Mouse (Mus musculus): ENCODE measurements at regions not wholly inside any gene's neighbourhood (a gene's known extent, or its start where the extent isn't known, plus 50 kb on each side); places are given as distances from the start of the nearest gene placed in this dataset.
A peak's percentile ranks its signal among the peaks of the same experiment; 100 is the strongest.

DNA sequence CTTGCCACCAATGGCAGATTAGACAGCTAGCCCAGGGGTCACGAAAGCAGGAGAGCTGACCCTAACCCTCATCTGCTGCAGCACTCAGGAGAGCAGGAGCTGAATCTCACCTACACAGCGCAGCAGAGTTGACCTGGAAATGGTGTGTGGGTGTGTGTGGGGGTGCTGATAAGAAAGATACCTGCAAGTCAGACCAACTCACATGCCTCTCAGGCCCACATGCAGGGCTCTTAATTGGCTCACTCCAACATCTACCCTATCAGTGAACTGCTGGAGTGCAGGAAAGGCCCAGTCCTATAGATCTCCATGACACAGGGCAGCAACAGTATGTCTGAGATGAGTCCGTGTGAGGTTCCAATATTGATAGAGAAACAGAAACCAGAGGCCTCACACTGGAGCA lies 355.7 kb downstream of the Ccser2 start:
- WGBS, result 96% methylated on average over 3 of the region's 3 CpGs
- Histone ChIP-seq H3K9ac (replicated peaks; ENCODE audit: low read depth, low read length) (no peak overlapping the region), H3K27me3 (ENCODE audit: control insufficient read depth, insufficient read depth, low read length) (no peaks in the 10 kb centered on the region), H3K9me3 (ENCODE audit: control insufficient read depth, low read length) (no peaks in the 10 kb centered on the region), H3K27ac (ENCODE audit: low read depth, low read length) (no peak overlapping the region), H3K4me1 (ENCODE audit: control insufficient read depth, insufficient read depth, low read length) (no peaks in the 10 kb centered on the region), H3K36me3 (ENCODE audit: control insufficient read depth, insufficient read depth, low read length) (no peaks in the 10 kb centered on the region), H3K4me3 (ENCODE audit: low read depth, low read length) (no peak overlapping the region), H3K4me2 (ENCODE audit: low read depth, low read length) (no peak overlapping the region)
- no peak for ATAC-seq (ENCODE audit: low read depth)

DNA sequence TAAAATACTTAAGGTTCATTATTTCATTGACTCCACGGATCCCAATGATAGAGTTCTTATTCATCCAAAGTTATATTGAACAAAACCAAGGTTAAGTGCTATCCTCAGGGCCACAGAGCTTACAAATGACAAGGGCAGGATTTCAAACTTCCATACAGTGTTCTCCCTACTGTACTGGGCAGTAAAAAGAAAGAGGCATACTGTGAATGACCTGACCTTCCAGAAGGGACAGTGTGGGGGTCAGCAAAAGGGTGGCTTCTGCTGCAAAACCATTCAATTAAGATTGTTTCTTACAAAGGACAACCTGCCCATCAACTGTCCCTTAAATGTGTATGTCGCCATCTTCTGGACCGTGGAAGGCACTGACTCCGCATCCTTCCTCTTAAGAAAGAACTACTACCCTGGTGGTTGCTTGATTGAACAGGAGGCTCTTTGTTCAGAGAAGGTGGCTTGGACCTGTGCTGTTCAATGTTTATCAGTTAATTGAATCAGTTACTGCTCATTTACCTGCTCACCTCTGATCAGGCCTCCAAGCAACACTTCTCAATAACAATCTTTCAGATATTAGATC lies 384.4 kb downstream of the Ccser2 start:
- WGBS, result 53% methylated on average over 4 of the region's 4 CpGs

GRCm38 (mm10) chr14:36583338-36584064 lies 385.1 kb downstream of the Ccser2 start:
- no peak overlapping the region for H3K9ac ChIP-seq (replicated peaks; ENCODE audit: low read depth, low read length)
- no peak for ATAC-seq (ENCODE audit: low read depth)
- H3K27me3 ChIP-seq (ENCODE audit: control insufficient read depth, insufficient read depth, low read length), result no peaks in the 10 kb centered on the region
- H3K4me3 ChIP-seq (ENCODE audit: low read depth, low read length), result no peak overlapping the region
- no peaks in the 10 kb centered on the region for H3K4me1 ChIP-seq (ENCODE audit: control insufficient read depth, insufficient read depth, low read length)
- H3K27ac ChIP-seq (ENCODE audit: low read depth, low read length), result no peak overlapping the region
- H3K36me3 ChIP-seq (ENCODE audit: control insufficient read depth, insufficient read depth, low read length), result no peaks in the 10 kb centered on the region
- no peaks in the 10 kb centered on the region for H3K9me3 ChIP-seq (ENCODE audit: control insufficient read depth, low read length)
- no peak overlapping the region for H3K4me2 ChIP-seq (ENCODE audit: low read depth, low read length)
- 66% methylated on average over 3 of the region's 3 CpGs for WGBS

More for the DNA sequence above, 384.4 kb downstream of the Ccser2 start:
- H3K36me3 ChIP-seq (ENCODE audit: control insufficient read depth, insufficient read depth, low read length), result no peaks in the 10 kb centered on the region
- H3K4me1 ChIP-seq (ENCODE audit: control insufficient read depth, insufficient read depth, low read length), result no peaks in the 10 kb centered on the region
- H3K27ac ChIP-seq (ENCODE audit: low read depth, low read length), result no peak overlapping the region
- no peaks in the 10 kb centered on the region for H3K27me3 ChIP-seq (ENCODE audit: control insufficient read depth, insufficient read depth, low read length)
- H3K4me2 ChIP-seq (ENCODE audit: low read depth, low read length), result no peak overlapping the region
- ATAC-seq (ENCODE audit: low read depth), result peak; percentile 28; the same call in 1 of the 2 replicates
- no peak overlapping the region for H3K9ac ChIP-seq (replicated peaks; ENCODE audit: low read depth, low read length)
- H3K9me3 ChIP-seq (ENCODE audit: control insufficient read depth, low read length), result no peaks in the 10 kb centered on the region
- H3K4me3 ChIP-seq (ENCODE audit: low read depth, low read length), result no peak overlapping the region

DNA sequence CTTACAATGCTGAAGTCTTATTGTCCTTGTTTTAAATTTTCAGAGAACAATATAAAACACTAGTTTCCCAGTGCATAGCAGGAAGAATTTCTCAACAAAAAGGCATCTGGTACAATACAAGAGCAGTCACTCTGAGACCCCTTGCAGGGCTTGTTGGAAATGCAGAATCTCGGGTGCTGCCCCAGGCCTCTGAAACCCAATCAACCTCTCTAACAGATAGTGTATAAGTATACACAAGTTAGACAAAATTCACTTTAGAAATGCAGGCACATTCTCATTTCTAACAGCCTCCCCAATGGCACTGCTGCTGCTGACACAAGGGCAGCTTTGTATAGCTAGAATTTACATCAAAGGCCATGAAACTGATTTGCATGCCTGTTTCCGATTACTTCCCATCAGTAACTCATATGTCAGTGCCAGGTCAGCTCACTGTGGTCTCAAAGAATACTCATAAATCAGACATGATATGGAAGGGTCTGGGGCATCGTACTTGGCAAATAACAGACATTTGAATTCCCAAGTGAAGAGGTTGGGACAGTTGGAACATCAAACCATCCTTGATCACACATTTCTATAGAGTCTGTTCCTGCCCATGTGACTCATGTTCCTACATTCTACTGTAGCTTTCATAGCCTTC lies 405.2 kb downstream of the Ccser2 start:
- H3K9ac ChIP-seq (replicated peaks; ENCODE audit: low read depth, low read length), result no peak overlapping the region
- no peaks in the 10 kb centered on the region for H3K9me3 ChIP-seq (ENCODE audit: control insufficient read depth, low read length)
- no peaks in the 10 kb centered on the region for H3K27me3 ChIP-seq (ENCODE audit: control insufficient read depth, insufficient read depth, low read length)
- no peaks in the 10 kb centered on the region for H3K4me1 ChIP-seq (ENCODE audit: control insufficient read depth, insufficient read depth, low read length)
- no peaks in the 10 kb centered on the region for H3K36me3 ChIP-seq (ENCODE audit: control insufficient read depth, insufficient read depth, low read length)
- H3K27ac ChIP-seq (ENCODE audit: low read depth, low read length), result no peak overlapping the region
- 9% methylated on average over 3 of the region's 3 CpGs for WGBS
- no peak for ATAC-seq (ENCODE audit: low read depth)
- H3K4me2 ChIP-seq (ENCODE audit: low read depth, low read length), result no peak overlapping the region
- no peak overlapping the region for H3K4me3 ChIP-seq (ENCODE audit: low read depth, low read length)

DNA sequence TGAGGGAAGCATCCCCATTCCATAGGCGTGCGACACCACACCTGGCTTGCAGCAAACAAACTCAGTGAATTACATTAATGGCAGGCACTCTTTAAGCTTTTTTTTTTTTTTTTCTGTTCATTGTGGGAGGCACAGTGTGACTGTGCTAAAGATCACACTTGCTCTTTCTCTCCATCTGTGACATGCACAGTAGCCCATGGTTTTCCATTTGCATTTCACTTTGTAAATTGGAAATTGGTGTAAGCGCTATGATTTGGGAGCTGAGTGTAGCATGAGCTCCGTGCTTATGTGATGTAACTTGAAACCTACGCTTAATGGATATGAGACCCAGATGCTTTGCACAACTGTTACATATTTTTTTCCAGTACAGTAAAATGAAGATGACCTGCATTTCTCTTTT lies 431.2 kb downstream of the Ccser2 start:
- no peak overlapping the region for H3K4me3 ChIP-seq (ENCODE audit: low read depth, low read length)
- H3K9ac ChIP-seq (replicated peaks; ENCODE audit: low read depth, low read length), result no peak overlapping the region
- no peak for ATAC-seq (ENCODE audit: low read depth)
- WGBS, result 83% methylated on average over 5 of the region's 5 CpGs
- no peaks in the 10 kb centered on the region for H3K36me3 ChIP-seq (ENCODE audit: control insufficient read depth, insufficient read depth, low read length)
- no peak overlapping the region for H3K4me2 ChIP-seq (ENCODE audit: low read depth, low read length)
- no peaks in the 10 kb centered on the region for H3K9me3 ChIP-seq (ENCODE audit: control insufficient read depth, low read length)
- H3K27ac ChIP-seq (ENCODE audit: low read depth, low read length), result no peak overlapping the region
- H3K4me1 ChIP-seq (ENCODE audit: control insufficient read depth, insufficient read depth, low read length), result no peaks in the 10 kb centered on the region
- H3K27me3 ChIP-seq (ENCODE audit: control insufficient read depth, insufficient read depth, low read length), result no peaks in the 10 kb centered on the region

GRCm38 (mm10) chr14:36527310-36527709 lies 432.6 kb downstream of the 4930474N05Rik start:
- no peak overlapping the region for H3K27ac ChIP-seq (ENCODE audit: low read depth, low read length)
- ATAC-seq (ENCODE audit: low read depth), result no peak
- no peaks in the 10 kb centered on the region for H3K36me3 ChIP-seq (ENCODE audit: control insufficient read depth, insufficient read depth, low read length)
- WGBS, result 77% methylated on average over 1 of the region's 1 CpGs
- no peak overlapping the region for H3K9ac ChIP-seq (replicated peaks; ENCODE audit: low read depth, low read length)
- no peak overlapping the region for H3K4me2 ChIP-seq (ENCODE audit: low read depth, low read length)
- no peaks in the 10 kb centered on the region for H3K27me3 ChIP-seq (ENCODE audit: control insufficient read depth, insufficient read depth, low read length)
- H3K4me3 ChIP-seq (ENCODE audit: low read depth, low read length), result no peak overlapping the region
- no peaks in the 10 kb centered on the region for H3K9me3 ChIP-seq (ENCODE audit: control insufficient read depth, low read length)
- H3K4me1 ChIP-seq (ENCODE audit: control insufficient read depth, insufficient read depth, low read length), result no peaks in the 10 kb centered on the region

DNA sequence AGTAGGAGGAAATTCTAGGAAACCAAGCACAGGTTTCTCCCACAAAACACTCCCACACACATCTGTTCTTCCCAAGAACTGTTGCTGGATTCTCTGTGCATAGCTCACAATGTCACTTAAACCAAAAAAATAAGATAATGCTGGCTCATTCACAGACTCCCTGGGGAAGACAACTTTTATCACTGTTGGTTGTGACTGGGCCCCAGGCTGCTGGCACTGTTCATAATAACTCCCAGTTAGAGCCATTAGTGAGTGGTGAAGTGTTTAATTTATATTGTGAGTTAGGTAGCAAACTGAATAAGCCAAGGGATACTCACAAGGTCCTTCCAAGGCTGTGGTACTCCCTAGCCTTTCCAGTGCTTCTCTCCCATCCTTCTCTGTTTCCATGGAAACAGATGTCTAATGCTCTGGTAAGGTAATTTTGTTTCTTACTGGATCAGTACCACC lies 430.9 kb downstream of the 4930474N05Rik start:
- Histone ChIP-seq H3K9me3 (ENCODE audit: control insufficient read depth, low read length) (no peaks in the 10 kb centered on the region), H3K27me3 (ENCODE audit: control insufficient read depth, insufficient read depth, low read length) (no peaks in the 10 kb centered on the region), H3K4me2 (ENCODE audit: low read depth, low read length) (no peak overlapping the region), H3K36me3 (ENCODE audit: control insufficient read depth, insufficient read depth, low read length) (no peaks in the 10 kb centered on the region), H3K4me1 (ENCODE audit: control insufficient read depth, insufficient read depth, low read length) (no peaks in the 10 kb centered on the region), H3K4me3 (ENCODE audit: low read depth, low read length) (no peak overlapping the region), H3K9ac (replicated peaks; ENCODE audit: low read depth, low read length) (no peak overlapping the region), H3K27ac (ENCODE audit: low read depth, low read length) (no peak overlapping the region)
- ATAC-seq (ENCODE audit: low read depth), result no peak; the same call in 1 of the 2 replicates

DNA sequence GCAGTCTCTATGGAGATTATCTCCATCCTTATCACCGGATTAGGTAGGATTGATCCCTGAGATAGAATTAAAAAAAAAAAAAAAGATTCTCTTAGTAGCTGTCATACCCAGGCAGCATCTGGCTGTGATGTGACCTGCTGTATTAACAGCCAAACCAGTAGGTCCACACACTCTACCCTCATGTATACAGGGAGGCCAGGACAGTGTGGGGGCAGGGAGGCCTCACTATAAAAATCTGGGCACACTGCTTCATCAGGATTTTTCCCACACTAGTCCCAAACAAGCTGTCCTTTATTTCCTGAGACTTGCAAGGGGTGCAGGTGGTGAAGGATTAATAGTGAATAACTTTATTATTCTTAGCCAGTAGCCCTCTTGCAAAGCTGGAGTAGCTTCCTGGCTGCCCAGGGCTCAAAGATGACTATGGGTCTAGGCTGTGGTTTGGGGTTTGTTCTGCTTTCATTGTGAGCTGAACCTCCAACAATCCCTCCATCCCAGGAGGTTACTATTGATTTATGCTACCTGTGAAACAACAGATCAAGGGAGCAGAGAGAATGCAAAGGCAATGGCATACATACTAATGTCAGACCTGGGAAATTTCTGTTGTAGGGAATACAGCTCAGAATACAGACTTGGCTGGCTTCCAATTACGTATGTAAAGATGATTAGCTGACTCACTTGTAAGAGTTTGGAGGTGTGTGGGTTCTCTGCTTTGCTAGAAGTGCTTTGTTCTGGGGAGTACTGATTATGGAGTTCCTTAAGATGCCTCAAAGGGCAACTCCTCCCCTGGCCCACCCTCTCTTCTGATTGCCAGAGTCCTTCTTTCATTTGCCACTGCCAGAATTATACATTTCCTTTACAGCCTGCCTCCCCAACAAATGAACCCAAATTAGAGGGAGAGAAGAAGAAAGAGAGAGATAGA lies 407.6 kb downstream of the 4930474N05Rik start:
- Histone ChIP-seq H3K27me3 (ENCODE audit: control insufficient read depth, insufficient read depth, low read length) (no peaks in the 10 kb centered on the region), H3K36me3 (ENCODE audit: control insufficient read depth, insufficient read depth, low read length) (no peaks in the 10 kb centered on the region), H3K4me1 (ENCODE audit: control insufficient read depth, insufficient read depth, low read length) (no peaks in the 10 kb centered on the region), H3K9ac (replicated peaks; ENCODE audit: low read depth, low read length) (no peak overlapping the region), H3K9me3 (ENCODE audit: control insufficient read depth, low read length) (no peaks in the 10 kb centered on the region), H3K27ac (ENCODE audit: low read depth, low read length) (no peak overlapping the region), H3K4me3 (ENCODE audit: low read depth, low read length) (no peak overlapping the region), H3K4me2 (ENCODE audit: low read depth, low read length) (no peak overlapping the region)
- ATAC-seq (ENCODE audit: low read depth), result no peak
- 71% methylated on average over 2 of the region's 2 CpGs for WGBS
